Mouse (Mus musculus) erythroid progenitor cell, adult 5-6 weeks (primary cell): ENCODE measurements around the gene Uxs1. TPM values are rescaled to one million over a fixed set of nuclear protein-coding genes. Genes with fewer than 3 reads are reported as not detected.
A peak's percentile ranks its signal among the peaks of the same experiment; 100 is the strongest.

Source experiments
- ATAC-seq: replicated peaks from 2 replicates; pipeline ENCODE4 v1.8.0; 2016; ENCODE audit warnings: moderate number of reproducible peaks, mild to moderate bottlenecking, moderate TSS enrichment, inconsistent platforms; ENCODE audit not compliant: poor library complexity, low FRiP score, severe bottlenecking
- total RNA-seq, 2 experiments: library from RNA; stranded (forward) in 1 of 2; stranded (reverse) in 1 of 2; fragments of 150-400 nt in 1 of 2; fragments of 186-747, 209-891 nt in 1 of 2; gene quantifications; 2 replicates each; pipeline versions ENCODE4 v1.2.3 to v1.2.4; 2015 to 2017; ENCODE audit warnings: low replicate concordance in 2 of 2

Gene Uxs1
- 6.5 and 8.0 TPM in 2 replicates for total RNA-seq (2015; ENCODE audit: low replicate concordance)
- 5.8 and 7.9 TPM in 2 replicates for total RNA-seq (2017; ENCODE audit: low replicate concordance)

GRCm38 (mm10) chr1:43827763-43828194, at the start of gene Uxs1:
Uxs1 (minus strand) TSS chr1:43827800.
- ATAC-seq, result peak; percentile 92

GRCm38 (mm10) chr1:43877233-43877632, 49.6 kb upstream of the Uxs1 start:
- ATAC-seq, result no peak

DNA sequence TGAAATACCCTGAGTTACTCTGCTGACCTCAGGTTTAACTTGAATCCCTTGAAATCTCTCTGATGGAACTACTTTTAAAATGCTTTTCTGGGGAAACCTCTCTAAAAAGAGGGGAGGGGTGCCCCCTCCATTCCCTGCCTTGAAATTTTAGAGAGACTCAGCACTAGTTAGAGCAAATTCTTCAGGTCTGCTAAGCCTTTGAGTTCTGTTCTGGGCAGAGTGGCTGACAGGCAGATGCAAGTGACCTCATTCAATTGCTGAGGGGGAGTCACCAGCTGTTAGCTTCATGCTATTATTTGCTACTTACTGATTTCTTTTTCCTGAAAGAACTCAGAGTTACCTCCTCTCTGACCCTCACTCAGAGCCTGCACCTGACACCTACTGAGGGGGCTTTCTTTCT, 43.5 kb upstream of the Uxs1 start:
- ATAC-seq, result no peak

- ATAC-seq, result no peak
Observed at GRCm38 (mm10) chr1:43868510-43868909, 40.9 kb upstream of the Uxs1 start.

GRCm38 (mm10) chr1:43864758-43865157, 37.2 kb upstream of the Uxs1 start:
- ATAC-seq, result no peak

GRCm38 (mm10) chr1:43862614-43863013, 35.0 kb upstream of the Uxs1 start:
- no peak for ATAC-seq

GRCm38 (mm10) chr1:43858988-43859387, 31.4 kb upstream of the Uxs1 start:
- ATAC-seq, result no peak

DNA sequence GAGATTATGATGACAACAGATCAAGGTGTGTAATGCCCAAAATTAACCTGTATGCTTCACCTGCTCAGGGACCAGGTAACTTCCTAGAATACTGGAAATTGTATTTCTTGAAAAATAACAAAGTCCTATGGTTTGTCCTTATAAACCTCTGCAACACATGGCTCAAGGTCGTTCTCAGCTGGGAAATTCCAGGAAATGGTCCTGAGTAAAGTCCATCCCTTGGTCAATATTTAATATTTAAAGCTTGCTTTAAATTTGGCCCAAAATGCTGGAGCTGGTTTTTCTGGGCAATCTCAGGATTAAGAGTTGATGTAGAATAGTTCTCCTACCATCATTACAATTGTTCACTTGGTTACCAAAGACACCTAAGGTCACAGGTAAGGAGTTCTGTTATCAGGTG, 30.1 kb upstream of the Uxs1 start:
- no peak for ATAC-seq

GRCm38 (mm10) chr1:43855591-43855990, 28.0 kb upstream of the Uxs1 start:
- no peak for ATAC-seq

- no peak for ATAC-seq
Observed at GRCm38 (mm10) chr1:43843398-43843797, 15.8 kb upstream of the Uxs1 start.

GRCm38 (mm10) chr1:43837236-43837635, 9.6 kb upstream of the Uxs1 start:
- no peak for ATAC-seq

DNA sequence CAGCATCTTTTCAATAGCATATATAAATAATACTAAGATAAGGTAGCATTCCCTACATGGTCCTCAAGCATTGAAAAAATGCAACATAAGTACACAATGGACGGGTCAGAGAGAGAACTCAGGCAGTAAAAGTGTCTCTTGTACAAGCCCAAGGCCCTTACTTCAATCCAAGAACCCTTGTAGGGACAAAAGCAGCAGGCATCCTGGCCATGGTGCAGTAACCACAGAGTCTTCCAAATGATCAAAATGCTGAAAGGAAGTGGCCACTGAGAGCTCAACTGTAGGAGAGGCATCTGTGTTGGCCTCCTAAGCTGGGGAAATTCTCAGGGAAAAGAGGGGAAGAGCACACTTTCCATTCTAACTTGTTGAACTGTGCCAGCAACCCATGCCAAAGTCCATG, 2.5 kb upstream of the Uxs1 start:
- ATAC-seq, result no peak

DNA sequence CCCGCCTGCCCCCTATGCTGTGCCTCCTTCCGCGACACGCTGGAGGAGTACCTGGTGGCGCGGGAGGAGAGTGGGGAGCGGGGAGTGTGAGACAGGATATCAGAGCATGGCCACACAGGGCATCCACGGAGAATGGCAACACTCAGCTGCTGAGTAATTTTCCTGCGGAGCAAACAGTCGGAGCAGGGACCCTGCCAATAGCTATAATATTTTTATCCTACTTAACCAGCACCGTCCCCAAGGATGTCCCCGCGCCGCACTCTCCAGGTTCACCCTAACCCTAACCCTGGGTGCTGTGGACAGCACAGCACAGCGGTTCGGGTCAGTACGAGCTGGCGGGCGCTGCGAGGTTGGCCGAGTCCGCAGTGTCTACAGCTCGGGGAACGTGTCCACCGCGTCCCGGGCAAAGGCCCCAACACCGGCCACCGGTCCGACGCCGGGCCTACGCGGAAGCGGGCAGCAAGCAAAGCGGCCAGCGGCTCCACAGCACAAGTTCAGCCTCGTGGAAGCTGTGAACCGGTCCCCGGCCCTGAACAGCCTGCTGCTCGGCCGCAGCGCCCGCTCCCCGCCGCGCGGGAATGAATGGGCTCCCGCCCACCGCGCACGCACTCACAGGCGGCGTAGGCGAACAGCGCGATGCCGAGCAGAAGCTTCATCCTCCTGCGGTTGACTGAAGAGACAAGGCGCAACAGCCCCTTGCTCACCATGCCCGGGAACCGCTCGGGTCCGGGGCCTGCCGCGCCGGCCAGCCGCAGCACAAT, 418 bp downstream of the Uxs1 start:
- peak; percentile 48 for ATAC-seq

GRCm38 (mm10) chr1:43826628-43827001, 985 bp downstream of the Uxs1 start:
- no peak for ATAC-seq

GRCm38 (mm10) chr1:43823406-43823805, 4.2 kb downstream of the Uxs1 start:
- ATAC-seq, result no peak

GRCm38 (mm10) chr1:43822586-43822985, 5.0 kb downstream of the Uxs1 start:
- ATAC-seq, result no peak

DNA sequence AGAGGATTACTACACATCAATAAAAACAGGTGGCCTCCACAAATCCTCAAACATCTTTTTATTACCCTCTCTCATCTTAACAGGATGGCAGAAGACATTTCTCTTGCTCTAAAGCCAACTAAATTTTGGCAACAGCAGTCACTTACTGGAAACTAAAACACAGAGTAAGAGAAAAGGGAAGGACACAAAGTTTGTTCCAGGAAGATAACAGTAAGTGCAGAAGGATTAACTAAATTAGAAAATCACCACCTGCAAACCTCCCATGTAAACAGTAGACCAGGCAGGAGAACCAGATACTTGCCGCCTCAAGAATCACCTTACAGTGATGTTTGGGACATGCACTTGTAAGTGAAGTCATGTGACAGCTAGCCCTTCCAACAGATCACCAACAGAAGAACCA, 5.8 kb downstream of the Uxs1 start:
- no peak for ATAC-seq

DNA sequence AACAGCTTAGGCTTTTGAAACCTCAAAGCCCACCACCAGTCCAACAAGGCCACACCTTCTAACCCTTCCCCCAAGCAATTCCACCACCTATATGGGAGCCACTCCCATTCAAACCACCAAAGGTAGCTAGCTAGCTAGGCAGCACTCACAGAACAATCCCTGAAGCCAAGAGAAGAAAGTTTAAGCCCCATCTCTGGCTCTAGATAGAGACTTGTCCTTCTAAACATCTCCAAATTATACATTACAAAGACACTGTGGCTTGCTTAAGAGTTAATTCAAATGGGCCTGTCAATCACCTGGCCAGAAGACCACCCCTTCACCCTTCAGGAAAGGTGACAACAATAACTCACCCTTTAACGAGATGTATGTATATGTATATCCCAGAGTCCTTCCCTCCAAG, 7.0 kb downstream of the Uxs1 start:
- no peak for ATAC-seq

DNA sequence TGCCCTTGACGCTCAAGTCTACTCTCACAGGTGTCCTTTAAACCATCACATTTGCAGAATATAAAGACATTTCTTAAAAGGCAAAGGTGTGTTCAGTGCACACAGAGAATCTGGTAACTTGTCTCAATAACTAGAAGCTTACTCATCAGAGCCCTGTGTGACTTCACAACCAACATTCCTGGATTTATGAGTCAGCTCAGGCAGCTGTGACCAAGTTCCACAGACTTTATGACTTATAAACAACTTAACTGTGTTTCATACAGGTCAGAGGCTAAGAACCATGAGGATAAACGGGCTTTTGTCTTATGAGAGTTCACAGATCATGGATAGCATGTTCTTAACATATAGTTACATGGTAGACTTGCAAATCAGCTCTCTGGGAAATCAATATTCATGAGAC, 8.5 kb downstream of the Uxs1 start:
- no peak for ATAC-seq

DNA sequence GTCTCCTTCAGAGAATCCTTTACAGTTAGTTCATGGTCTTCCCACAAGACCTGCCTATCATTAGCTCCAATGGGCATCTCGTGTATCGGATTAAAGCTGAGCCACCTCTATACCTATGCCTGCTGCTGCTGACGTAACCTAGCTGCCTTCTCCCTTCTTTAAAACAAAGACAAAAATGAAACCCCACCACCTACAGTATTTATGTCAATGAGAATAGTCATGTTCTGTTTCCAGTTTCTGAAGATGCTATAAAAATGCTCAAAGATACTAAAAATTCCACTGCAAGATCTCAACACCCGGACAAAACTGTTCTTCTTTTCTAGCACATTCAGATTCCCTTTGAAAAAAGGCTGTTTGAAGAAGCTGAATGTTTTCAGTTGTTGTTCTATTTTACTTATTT, 9.2 kb downstream of the Uxs1 start:
- no peak for ATAC-seq

DNA sequence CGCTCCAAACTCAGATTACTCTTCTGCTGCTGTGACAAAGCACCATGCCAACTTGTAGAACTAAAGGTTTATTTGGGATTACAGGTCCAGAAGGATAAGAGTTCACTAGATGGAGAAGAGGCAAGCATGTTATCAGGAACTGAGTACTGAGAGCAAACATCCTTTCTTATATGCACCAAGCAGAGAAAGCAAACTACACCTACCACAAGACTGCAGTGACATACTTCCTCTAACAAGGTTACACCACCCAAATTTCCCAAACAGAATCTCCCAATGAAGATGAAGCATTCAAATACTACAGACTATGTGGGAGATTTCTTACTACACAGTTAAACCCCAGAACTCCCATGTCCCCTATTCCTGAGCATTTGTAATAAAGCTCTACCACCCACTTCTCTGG, 15.8 kb downstream of the Uxs1 start:
- no peak for ATAC-seq

- ATAC-seq, result no peak
Observed at GRCm38 (mm10) chr1:43811055-43811454, 16.5 kb downstream of the Uxs1 start.
